Mouse (Mus musculus): ENCODE measurements around the gene Cdc45.

Cdc45 gene

GRCm38 (mm10) chr16:18730640-18731039 is 81.1 kb downstream of the Cdc45 start:
- DNase-seq (ENCODE audit: low read depth, low spot score), result no peak
